Mouse (Mus musculus): Measurements from ENCODE around the gene Klb. TPM values are rescaled to one million over a fixed set of nuclear protein-coding genes. Genes with fewer than 3 reads are reported as not detected.

Klb gene
- polyA plus RNA-seq, 1 experiment from 2014 or later: 8.7 TPM

DNA sequence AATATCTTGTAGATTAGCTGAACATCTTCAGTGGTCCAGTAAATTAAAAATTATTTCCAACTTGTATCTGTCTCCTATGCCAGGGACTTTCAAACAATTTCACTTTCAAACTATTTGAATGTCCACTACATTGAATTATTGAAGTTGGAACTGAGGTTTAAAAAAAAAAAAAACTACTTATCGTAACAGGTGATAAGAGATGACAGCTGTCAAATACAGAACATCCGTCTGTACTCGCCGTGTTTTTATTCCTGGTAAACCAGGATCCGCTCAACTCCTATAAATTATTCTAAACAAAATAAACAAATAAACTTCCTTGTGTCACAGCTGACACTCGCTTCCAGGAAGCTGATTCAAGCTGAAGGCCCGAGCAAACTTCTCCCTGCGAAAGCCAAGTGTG is 13.3 kb upstream of the Klb start:
- Histone ChIP-seq H3K27ac (peak overlapping the region; percentile 87), H3K4me2 (peak overlapping the region; percentile 82), H3K27me3 (no peaks in the 10 kb centered on the region), H3K4me1 (replicated peaks) (peaks cover 28% of the 10 kb centered on the region), H3K9ac (peak overlapping the region; percentile 89), H3K36me3 (peaks cover 24% of the 10 kb centered on the region), H3K9me3 (replicated peaks) (no peaks in the 10 kb centered on the region), H3K4me3 (replicated peaks) (peak overlapping the region; percentile 91)
- DNase-seq: no peak
- no peak for ATAC-seq (ENCODE audit: low read depth)
- WGBS (ENCODE audit: insufficient replicate concordance): 2% methylated on average over 8 of the region's 8 CpGs

DNA sequence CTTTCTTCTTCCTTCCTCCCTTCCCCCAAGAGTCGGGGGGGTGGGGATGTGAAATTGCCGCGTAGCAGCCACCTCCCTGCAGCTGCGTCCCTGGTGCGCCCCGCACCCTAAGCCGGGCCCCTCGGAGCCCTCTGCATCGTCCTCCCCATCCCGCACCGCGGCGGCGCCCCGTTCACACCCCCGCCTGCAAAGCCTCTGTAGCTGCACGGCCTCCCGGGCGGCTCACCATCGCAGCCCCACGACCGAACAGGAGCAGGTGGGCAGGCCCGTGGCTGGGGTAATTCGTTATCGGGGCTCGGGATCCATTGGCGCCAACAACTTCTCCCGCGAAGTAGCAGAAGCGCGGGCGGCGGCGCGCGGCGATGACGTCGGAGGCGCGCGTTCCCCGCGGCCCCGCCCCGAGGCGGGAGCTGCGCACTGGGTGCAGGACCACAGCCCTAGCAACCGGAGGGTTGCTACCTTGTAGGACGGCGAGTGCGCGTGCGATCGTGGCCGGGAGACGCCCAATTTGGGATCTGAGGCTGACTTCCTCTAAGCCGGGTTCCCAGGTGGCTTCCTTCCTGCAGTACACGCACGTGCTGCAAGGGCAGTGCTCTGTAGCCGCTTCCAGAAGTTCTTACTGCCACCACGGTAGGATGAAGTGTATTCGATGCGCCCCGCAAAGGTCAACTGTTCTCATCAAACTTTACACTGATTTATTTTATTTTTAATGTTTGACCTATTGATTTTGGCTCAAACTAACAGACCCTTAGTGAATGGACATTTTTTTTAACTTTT is 12.6 kb upstream of the Klb start, which contains the start of gene Rfc1:
Rfc1 (minus strand) TSS at position 373 of the 777 bp plus-strand sequence.
- H3K4me1 ChIP-seq (replicated peaks): peaks cover 28% of the 10 kb centered on the region
- H3K36me3 ChIP-seq: peaks cover 22% of the 10 kb centered on the region
- peak within 1 kb of the TSS; percentile 82 for H3K4me2 ChIP-seq
- H3K9ac ChIP-seq: peak within 1 kb of the TSS; percentile 89
- under 1% methylated on average over 65 of the region's 65 CpGs for WGBS (ENCODE audit: insufficient replicate concordance)
- ATAC-seq (ENCODE audit: low read depth): peak; percentile 95
- H3K9me3 ChIP-seq (replicated peaks): no peaks in the 10 kb centered on the region
- no peaks in the 10 kb centered on the region for H3K27me3 ChIP-seq
- DNase-seq: peak; percentile 89
- H3K4me3 ChIP-seq (replicated peaks): peak within 1 kb of the TSS; percentile 91
- H3K27ac ChIP-seq: peak within 1 kb of the TSS; percentile 87

DNA sequence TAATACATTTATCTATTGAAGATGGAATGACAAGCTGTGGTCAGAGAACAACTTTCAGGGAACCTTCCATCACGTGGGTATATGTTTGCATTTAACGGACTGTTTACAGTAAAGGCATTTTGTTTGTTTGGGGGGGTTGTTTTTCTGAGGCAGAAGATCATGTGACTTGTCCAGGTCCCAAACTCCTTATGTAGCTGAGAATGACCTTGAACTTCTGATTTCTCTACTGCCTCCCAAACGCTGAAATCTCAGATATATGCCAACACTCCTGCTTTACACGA is 12.1 kb upstream of the Klb start:
- WGBS (ENCODE audit: insufficient replicate concordance): 17% methylated on average over 4 of the region's 4 CpGs
- Histone ChIP-seq H3K9me3 (replicated peaks) (no peaks in the 10 kb centered on the region), H3K27ac (no peak overlapping the region; the same call in 1 of the 2 replicates), H3K27me3 (no peaks in the 10 kb centered on the region), H3K4me2 (peak overlapping the region; percentile 82), H3K36me3 (peaks cover 19% of the 10 kb centered on the region), H3K9ac (peak overlapping the region; percentile 89; the same call in 1 of the 2 replicates), H3K4me3 (replicated peaks) (peak overlapping the region; percentile 91), H3K4me1 (replicated peaks) (peaks cover 32% of the 10 kb centered on the region)
- DNase-seq (no peak), ATAC-seq (ENCODE audit: low read depth) (no peak)

DNA sequence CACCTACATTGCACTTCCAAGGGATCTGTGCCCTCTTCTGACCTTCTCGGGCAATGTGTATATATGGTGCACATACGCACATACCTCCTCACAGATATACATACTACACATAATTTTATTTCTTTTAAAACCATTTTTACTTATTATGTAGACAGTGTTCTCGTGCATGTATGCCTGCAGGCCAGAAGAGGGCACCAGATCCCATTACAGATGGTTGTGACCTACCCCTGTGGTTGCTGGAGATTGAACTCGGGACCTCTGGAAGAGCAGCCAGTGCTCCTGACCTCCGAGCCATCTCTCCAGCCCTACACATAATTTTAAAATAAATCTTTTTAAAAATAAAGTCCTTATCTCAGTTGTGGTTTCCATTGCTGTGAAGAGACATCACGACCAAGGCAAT is 9.7 kb upstream of the Klb start:
- ATAC-seq (ENCODE audit: low read depth) (no peak), DNase-seq (no peak)
- no peaks in the 10 kb centered on the region for H3K9me3 ChIP-seq (replicated peaks)
- peaks cover 29% of the 10 kb centered on the region for H3K4me1 ChIP-seq (replicated peaks)
- no peak overlapping the region for H3K4me2 ChIP-seq
- no peak overlapping the region for H3K9ac ChIP-seq
- no peak overlapping the region for H3K4me3 ChIP-seq (replicated peaks)
- 56% methylated on average over 6 of the region's 6 CpGs for WGBS (ENCODE audit: insufficient replicate concordance)
- no peak overlapping the region for H3K27ac ChIP-seq
- no peaks in the 10 kb centered on the region for H3K27me3 ChIP-seq
- no peaks in the 10 kb centered on the region for H3K36me3 ChIP-seq

DNA sequence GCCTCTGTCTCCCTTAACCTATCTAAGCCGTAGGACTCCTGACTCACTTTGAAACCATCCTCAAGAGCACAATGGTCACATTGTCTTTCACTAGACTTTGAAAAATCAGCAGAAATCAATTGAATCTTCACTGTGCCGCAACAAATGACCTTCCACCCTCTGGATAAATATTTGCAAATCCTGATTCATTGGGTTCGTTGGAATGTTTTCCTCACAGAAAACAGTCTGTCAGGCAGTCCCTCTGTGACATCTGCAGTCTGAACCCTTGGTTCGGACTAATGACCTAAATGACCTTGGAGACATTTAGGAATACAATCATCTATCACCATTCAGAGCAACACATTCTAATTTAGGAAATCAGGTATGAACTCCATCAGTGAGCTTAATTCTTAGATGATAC is 7.9 kb upstream of the Klb start:
- ATAC-seq (ENCODE audit: low read depth) (no peak), DNase-seq (no peak)
- H3K4me1 ChIP-seq (replicated peaks): peaks cover 17% of the 10 kb centered on the region
- no peak overlapping the region for H3K27ac ChIP-seq
- no peak overlapping the region for H3K4me3 ChIP-seq (replicated peaks)
- H3K27me3 ChIP-seq: no peaks in the 10 kb centered on the region
- no peaks in the 10 kb centered on the region for H3K9me3 ChIP-seq (replicated peaks)
- H3K4me2 ChIP-seq: no peak overlapping the region
- no peak overlapping the region for H3K9ac ChIP-seq
- WGBS (ENCODE audit: insufficient replicate concordance): 46% methylated on average over 4 of the region's 4 CpGs
- H3K36me3 ChIP-seq: no peaks in the 10 kb centered on the region

DNA sequence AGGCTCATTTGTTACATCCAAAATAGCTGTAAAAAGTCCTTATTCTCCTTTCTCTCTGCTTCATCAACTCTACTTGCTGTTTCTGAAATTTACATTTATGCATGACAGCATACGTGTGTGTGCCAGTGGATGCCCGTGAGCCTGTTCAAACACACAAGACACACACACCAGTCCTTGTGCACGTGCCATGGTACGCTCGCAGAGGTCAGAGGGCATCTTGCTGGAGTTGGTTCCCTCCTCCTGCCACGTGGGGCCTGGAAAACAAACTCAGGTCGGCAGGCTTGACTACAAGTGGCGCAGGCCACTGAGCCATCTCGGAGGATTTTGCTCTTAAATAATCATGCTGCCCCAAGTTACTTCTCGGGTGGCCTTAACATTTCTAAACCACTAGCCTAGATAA is 2.4 kb downstream of the Klb start:
- WGBS (ENCODE audit: insufficient replicate concordance): 57% methylated on average over 10 of the region's 10 CpGs
- 0 out of 2 replicates have a peak, but pooled peaks have one; percentile 16 for ATAC-seq (ENCODE audit: low read depth)

DNA sequence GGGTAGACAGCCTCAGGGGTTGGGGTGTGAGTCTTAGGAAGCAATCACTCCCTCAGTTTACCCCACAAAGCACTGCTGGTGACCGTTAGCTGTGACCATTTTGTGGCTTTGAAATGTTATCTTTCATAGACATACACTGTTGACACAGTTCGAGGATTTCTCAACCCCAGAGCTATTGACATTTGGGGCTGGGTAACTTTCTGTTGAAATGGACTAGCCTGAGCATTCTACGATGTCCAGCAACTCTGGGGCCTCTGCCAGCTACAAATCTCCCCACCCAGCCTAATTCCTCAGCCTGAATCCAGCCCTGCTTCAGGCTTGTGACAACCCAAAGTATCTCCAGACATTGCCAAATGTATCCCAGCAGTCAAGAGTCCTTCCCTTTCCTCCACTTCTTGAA is 6.0 kb downstream of the Klb start:
- no peak overlapping the region for H3K4me2 ChIP-seq
- no peaks in the 10 kb centered on the region for H3K27me3 ChIP-seq
- H3K36me3 ChIP-seq: no peaks in the 10 kb centered on the region
- no peak overlapping the region for H3K9ac ChIP-seq
- H3K9me3 ChIP-seq (replicated peaks): no peaks in the 10 kb centered on the region
- no peak for DNase-seq
- WGBS (ENCODE audit: insufficient replicate concordance): 11% methylated on average over 3 of the region's 3 CpGs
- ATAC-seq (ENCODE audit: low read depth): peak; percentile 64
- H3K4me1 ChIP-seq (replicated peaks): 0 out of 2 replicates have a peak, but pooled peaks cover 5% of the 10 kb centered on the region
- no peak overlapping the region for H3K4me3 ChIP-seq (replicated peaks)
- H3K27ac ChIP-seq: peak overlapping the region; percentile 47

More for the DNA sequence above, 2.4 kb downstream of the Klb start:
- DNase-seq: no peak
- Histone ChIP-seq H3K4me3 (replicated peaks) (peak overlapping the region; percentile 49), H3K27ac (no peak overlapping the region), H3K4me1 (replicated peaks) (no peaks in the 10 kb centered on the region), H3K4me2 (peak overlapping the region; percentile 38), H3K9me3 (replicated peaks) (no peaks in the 10 kb centered on the region), H3K9ac (no peak overlapping the region), H3K27me3 (no peaks in the 10 kb centered on the region), H3K36me3 (no peaks in the 10 kb centered on the region)

DNA sequence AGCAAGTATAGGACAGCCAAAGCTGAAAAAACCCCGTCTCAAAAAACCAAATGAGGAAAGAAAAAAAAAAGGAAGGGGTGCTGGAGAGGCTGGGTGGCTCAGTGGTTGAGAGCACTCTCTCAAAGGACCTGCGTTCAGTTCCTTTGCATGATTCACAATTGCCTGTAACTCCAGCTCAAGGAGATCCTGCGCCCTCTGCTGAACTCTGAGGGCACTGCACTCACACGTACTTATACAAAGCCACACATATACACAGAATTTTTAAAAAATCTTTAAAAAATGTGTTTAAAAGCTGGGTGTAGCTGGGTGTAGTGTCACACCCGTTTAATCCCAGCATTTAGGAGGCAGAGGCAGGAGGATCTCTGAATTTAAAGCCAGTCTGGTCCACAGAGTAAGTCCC is 6.9 kb downstream of the Klb start:
- no peak overlapping the region for H3K9ac ChIP-seq
- no peaks in the 10 kb centered on the region for H3K27me3 ChIP-seq
- no peaks in the 10 kb centered on the region for H3K9me3 ChIP-seq (replicated peaks)
- 66% methylated on average over 5 of the region's 5 CpGs for WGBS (ENCODE audit: insufficient replicate concordance)
- ATAC-seq (ENCODE audit: low read depth): no peak
- no peaks in the 10 kb centered on the region for H3K36me3 ChIP-seq
- H3K4me3 ChIP-seq (replicated peaks): no peak overlapping the region
- 0 out of 2 replicates have a peak, but pooled peaks cover 5% of the 10 kb centered on the region for H3K4me1 ChIP-seq (replicated peaks)
- no peak overlapping the region for H3K27ac ChIP-seq
- no peak overlapping the region for H3K4me2 ChIP-seq
- DNase-seq: no peak

DNA sequence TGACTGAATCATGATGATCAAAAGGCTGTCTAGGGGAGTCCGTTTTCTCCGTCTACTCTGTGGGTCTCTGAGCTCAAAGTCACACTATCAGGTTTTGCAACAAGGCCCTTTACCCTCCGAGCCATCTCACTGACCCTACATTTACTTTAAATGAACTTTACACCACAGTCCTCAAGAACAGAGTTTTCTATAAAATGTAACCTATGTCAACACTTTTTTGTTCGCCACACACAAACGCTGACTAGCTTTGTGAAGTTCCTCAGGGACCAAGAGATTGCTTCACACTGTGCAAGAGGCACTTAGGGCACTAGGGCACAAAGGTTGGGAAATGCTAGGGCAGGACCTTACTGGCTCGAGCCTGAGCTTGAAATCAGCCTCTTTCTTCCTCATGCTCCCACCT is 8.7 kb downstream of the Klb start:
- no peak overlapping the region for H3K4me2 ChIP-seq
- H3K4me3 ChIP-seq (replicated peaks): no peak overlapping the region
- H3K4me1 ChIP-seq (replicated peaks): 0 out of 2 replicates have a peak, but pooled peaks cover 5% of the 10 kb centered on the region
- ATAC-seq (ENCODE audit: low read depth): peak; percentile 69
- peak overlapping the region; percentile 23; the same call in 1 of the 2 replicates for H3K27ac ChIP-seq
- no peaks in the 10 kb centered on the region for H3K9me3 ChIP-seq (replicated peaks)
- DNase-seq: no peak
- no peak overlapping the region for H3K9ac ChIP-seq
- no peaks in the 10 kb centered on the region for H3K36me3 ChIP-seq
- no peaks in the 10 kb centered on the region for H3K27me3 ChIP-seq
- 58% methylated on average over 6 of the region's 6 CpGs for WGBS (ENCODE audit: insufficient replicate concordance)

DNA sequence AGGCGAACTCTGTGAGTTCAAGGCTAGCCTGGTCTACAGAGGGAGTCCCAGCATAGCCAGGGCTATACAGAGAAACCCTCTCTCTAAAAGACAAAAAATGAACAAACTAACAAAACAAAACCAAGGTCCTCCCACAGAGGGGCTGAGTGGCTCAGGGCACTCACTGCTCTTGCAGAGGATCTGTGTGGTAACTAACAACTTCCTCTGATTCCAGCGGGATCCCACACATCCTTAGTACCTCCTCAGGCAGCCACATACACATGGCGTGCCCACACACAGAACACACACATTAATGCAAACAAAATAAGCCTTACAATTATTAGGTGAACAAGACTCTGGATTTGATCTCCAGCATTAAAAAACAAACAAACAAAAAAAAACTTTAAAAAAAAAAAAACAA is 9.7 kb downstream of the Klb start:
- Histone ChIP-seq H3K9ac (no peak overlapping the region), H3K4me1 (replicated peaks) (0 out of 2 replicates have a peak, but pooled peaks cover 5% of the 10 kb centered on the region), H3K27ac (no peak overlapping the region), H3K4me3 (replicated peaks) (no peak overlapping the region), H3K4me2 (no peak overlapping the region), H3K9me3 (replicated peaks) (no peaks in the 10 kb centered on the region), H3K27me3 (no peaks in the 10 kb centered on the region), H3K36me3 (no peaks in the 10 kb centered on the region)
- DNase-seq (no peak), ATAC-seq (ENCODE audit: low read depth) (no peak)
- 50% methylated on average over 3 of the region's 3 CpGs for WGBS (ENCODE audit: insufficient replicate concordance)

DNA sequence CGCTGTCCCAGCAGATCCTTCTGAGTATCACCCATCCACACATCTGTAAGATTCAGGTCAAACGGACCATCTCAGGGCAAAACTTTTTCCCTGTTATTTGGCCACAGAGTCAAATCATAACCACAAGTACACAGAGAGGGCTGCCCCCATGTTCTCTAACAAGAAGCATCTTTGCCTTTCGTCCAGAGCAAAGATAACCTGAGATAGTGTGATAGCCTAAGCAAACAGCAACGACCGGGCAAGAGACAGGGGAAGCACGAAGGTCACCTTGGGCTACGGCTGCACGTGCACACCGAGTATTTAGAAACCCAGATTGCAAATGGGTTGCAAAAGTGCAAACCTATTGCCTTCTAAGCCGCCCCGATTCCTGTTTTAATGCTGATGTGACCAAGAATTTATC is 19.7 kb downstream of the Klb start:
- WGBS (ENCODE audit: insufficient replicate concordance): 66% methylated on average over 11 of the region's 11 CpGs
- no peaks in the 10 kb centered on the region for H3K4me1 ChIP-seq (replicated peaks)
- no peak overlapping the region for H3K27ac ChIP-seq
- no peaks in the 10 kb centered on the region for H3K9me3 ChIP-seq (replicated peaks)
- no peaks in the 10 kb centered on the region for H3K27me3 ChIP-seq
- H3K9ac ChIP-seq: no peak overlapping the region
- ATAC-seq (ENCODE audit: low read depth) (peak; percentile 67), DNase-seq (no peak)
- H3K36me3 ChIP-seq: no peaks in the 10 kb centered on the region
- peak overlapping the region; percentile 17 for H3K4me2 ChIP-seq
- H3K4me3 ChIP-seq (replicated peaks): no peak overlapping the region

DNA sequence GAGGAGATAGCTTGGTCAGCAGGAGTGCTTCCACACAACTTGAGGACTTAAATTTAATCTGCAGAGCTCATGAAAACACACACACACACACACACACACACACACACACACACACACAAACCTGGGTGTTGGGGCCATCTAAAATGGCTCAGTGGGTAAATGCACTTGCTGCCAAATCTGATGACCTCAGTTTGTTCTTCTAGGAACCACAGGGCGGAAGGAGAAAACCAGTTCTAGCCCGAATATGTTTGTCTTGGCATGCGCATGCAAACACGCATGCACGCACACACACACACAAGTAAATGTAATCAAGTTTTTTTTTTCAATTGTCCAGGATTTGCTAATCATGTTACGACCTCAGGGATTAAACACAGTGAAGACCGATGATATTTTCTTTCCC is 23.4 kb downstream of the Klb start:
- DNase-seq (no peak), ATAC-seq (ENCODE audit: low read depth) (no peak)
- Histone ChIP-seq H3K36me3 (no peaks in the 10 kb centered on the region), H3K4me1 (replicated peaks) (0 out of 2 replicates have a peak, but pooled peaks cover 4% of the 10 kb centered on the region), H3K9ac (no peak overlapping the region), H3K4me2 (no peak overlapping the region), H3K9me3 (replicated peaks) (no peaks in the 10 kb centered on the region), H3K27me3 (no peaks in the 10 kb centered on the region), H3K27ac (no peak overlapping the region), H3K4me3 (replicated peaks) (no peak overlapping the region)
- WGBS (ENCODE audit: insufficient replicate concordance): 86% methylated on average over 7 of the region's 7 CpGs
